Mouse (Mus musculus) adrenal gland, postnatal 10 days (tissue): ENCODE measurements around the gene Ccdc110. TPM values are rescaled to one million over a fixed set of nuclear protein-coding genes. Genes with fewer than 3 reads are reported as not detected.

Experiments
- DNase-seq: peaks from one replicate; pipeline ENCODE4 v3.0.0; 2021; ENCODE audit warnings: mixed read lengths
- long read RNA-seq, 2 experiments: library from polyadenylated mRNA; stranded (forward); transcript quantifications; one replicate each; pipeline ENCODE4 v2.0.0; 2021
- total RNA-seq, 2 experiments: library from RNA; stranded (reverse); gene quantifications; 2 replicates each; pipeline ENCODE4 v1.2.3; 2021

Ccdc110 gene
- under 1 TPM in 1 of 2 experiments, not detected in 1; 0.21 TPM for total RNA-seq
- long read RNA-seq, experiment 1 = 0 reads
- long read RNA-seq, experiment 2 = 0 reads

GRCm38 (mm10) chr8:45934582-45935014 lies at the start of gene Ccdc110:
TSS of gene Ccdc110 (plus strand) at chr8:45934619.
- peak; percentile 99 for DNase-seq

- DNase-seq = peak; percentile 47
Observed at GRCm38 (mm10) chr8:45885202-45885685, 49.2 kb upstream of the Ccdc110 start, which contains the start of gene Pdlim3. TSS of gene Pdlim3 (plus strand) at chr8:45885461.

- DNase-seq = no peak
Observed at GRCm38 (mm10) chr8:45885775-45886174, 48.6 kb upstream of the Ccdc110 start.

- no peak for DNase-seq
Observed at GRCm38 (mm10) chr8:45889737-45890136, 44.7 kb upstream of the Ccdc110 start.

- DNase-seq = no peak
Observed at GRCm38 (mm10) chr8:45896590-45896989, 37.8 kb upstream of the Ccdc110 start.

GRCm38 (mm10) chr8:45899783-45900182 lies 34.6 kb upstream of the Ccdc110 start:
- DNase-seq = no peak

- no peak for DNase-seq
Observed at GRCm38 (mm10) chr8:45901626-45902025, 32.8 kb upstream of the Ccdc110 start.

- DNase-seq = peak; percentile 11
Observed at GRCm38 (mm10) chr8:45903659-45904058, 30.8 kb upstream of the Ccdc110 start.

- DNase-seq = no peak
Observed at GRCm38 (mm10) chr8:45905591-45906250, 28.7 kb upstream of the Ccdc110 start.

- no peak for DNase-seq
Observed at GRCm38 (mm10) chr8:45906251-45906619, 28.2 kb upstream of the Ccdc110 start.

GRCm38 (mm10) chr8:45913707-45914106 lies 20.7 kb upstream of the Ccdc110 start:
- DNase-seq = no peak

GRCm38 (mm10) chr8:45916496-45916895 lies 17.9 kb upstream of the Ccdc110 start:
- DNase-seq = no peak

- DNase-seq = no peak
Observed at GRCm38 (mm10) chr8:45917040-45917679, 17.3 kb upstream of the Ccdc110 start.

- no peak for DNase-seq
Observed at GRCm38 (mm10) chr8:45918891-45919290, 15.5 kb upstream of the Ccdc110 start.

GRCm38 (mm10) chr8:45920392-45920791 lies 14.0 kb upstream of the Ccdc110 start:
- no peak for DNase-seq

GRCm38 (mm10) chr8:45922116-45922515 lies 12.3 kb upstream of the Ccdc110 start:
- DNase-seq = no peak

- no peak for DNase-seq
Observed at GRCm38 (mm10) chr8:45936986-45937385, 2.6 kb downstream of the Ccdc110 start.

- no peak for DNase-seq
Observed at GRCm38 (mm10) chr8:45946283-45946682, 11.9 kb downstream of the Ccdc110 start.

- DNase-seq = no peak
Observed at GRCm38 (mm10) chr8:45950622-45951021, 16.2 kb downstream of the Ccdc110 start.

- DNase-seq = no peak
Observed at GRCm38 (mm10) chr8:45970894-45971293, 36.5 kb downstream of the Ccdc110 start.

- DNase-seq = no peak
Observed at GRCm38 (mm10) chr8:45973988-45974505, 39.6 kb downstream of the Ccdc110 start.

- peak; percentile 97 for DNase-seq
Observed at GRCm38 (mm10) chr8:45975126-45975836, 40.9 kb downstream of the Ccdc110 start, which contains the start of the genes 1700029J07Rik and Ufsp2. TSS of gene 1700029J07Rik (minus strand) at chr8:45975252. TSS of gene Ufsp2 (plus strand) at chr8:45975528.
